Mouse (Mus musculus) ES-CJ7 (cell line): ENCODE results near the gene Nyap1.

Experiments
- DNase-seq: peaks from one replicate; pipeline ENCODE4 v3.0.0; 2011; ENCODE audit warnings: low read depth, low spot score

Nyap1 gene

GRCm38 (mm10) chr5:137768475-137768874, 27.1 kb upstream of the Nyap1 start:
- no peak for DNase-seq

- DNase-seq, result peak; percentile 65
Observed at GRCm38 (mm10) chr5:137766270-137766669, 24.9 kb upstream of the Nyap1 start.

GRCm38 (mm10) chr5:137764609-137765340, 23.4 kb upstream of the Nyap1 start:
- DNase-seq, result peak; percentile 68

GRCm38 (mm10) chr5:137759971-137760412, 18.6 kb upstream of the Nyap1 start:
- peak; percentile 92 for DNase-seq

- no peak for DNase-seq
Observed at GRCm38 (mm10) chr5:137758921-137759534, 17.6 kb upstream of the Nyap1 start.

GRCm38 (mm10) chr5:137757887-137758286, 16.5 kb upstream of the Nyap1 start:
- DNase-seq, result no peak

- peak; percentile 85 for DNase-seq
Observed at GRCm38 (mm10) chr5:137756882-137757661, 15.7 kb upstream of the Nyap1 start.

GRCm38 (mm10) chr5:137756106-137756505, 14.7 kb upstream of the Nyap1 start:
- no peak for DNase-seq

- no peak for DNase-seq
Observed at GRCm38 (mm10) chr5:137755425-137755824, 14.0 kb upstream of the Nyap1 start.

- DNase-seq, result no peak
Observed at GRCm38 (mm10) chr5:137753111-137753832, 11.9 kb upstream of the Nyap1 start.

- DNase-seq, result no peak
Observed at GRCm38 (mm10) chr5:137751988-137752387, 10.6 kb upstream of the Nyap1 start.

GRCm38 (mm10) chr5:137751221-137751887, 9.9 kb upstream of the Nyap1 start:
- no peak for DNase-seq

- DNase-seq, result peak; percentile 66
Observed at GRCm38 (mm10) chr5:137750212-137750611, 8.8 kb upstream of the Nyap1 start.

GRCm38 (mm10) chr5:137749196-137749836, 7.9 kb upstream of the Nyap1 start:
- DNase-seq, result peak; percentile 69

- DNase-seq, result no peak
Observed at GRCm38 (mm10) chr5:137748130-137748770, 6.8 kb upstream of the Nyap1 start.

- no peak for DNase-seq
Observed at GRCm38 (mm10) chr5:137747326-137747961, 6.0 kb upstream of the Nyap1 start.

GRCm38 (mm10) chr5:137746851-137747325, 5.5 kb upstream of the Nyap1 start:
- no peak for DNase-seq

- DNase-seq, result no peak
Observed at GRCm38 (mm10) chr5:137746282-137746850, 5.0 kb upstream of the Nyap1 start.
